Mouse (Mus musculus) T-helper 2 cell (primary cell): ENCODE results near the gene Cacng7.

Experiments
- in situ Hi-C: fragments of 300-600 bp; cut with MboI, MseI; formaldehyde crosslinking; loops from one replicate; pipeline ENCODE4 v1.15.1; 2025; ENCODE audit warnings: high pct_unique_total_duplicates

Gene Cacng7

DNA sequence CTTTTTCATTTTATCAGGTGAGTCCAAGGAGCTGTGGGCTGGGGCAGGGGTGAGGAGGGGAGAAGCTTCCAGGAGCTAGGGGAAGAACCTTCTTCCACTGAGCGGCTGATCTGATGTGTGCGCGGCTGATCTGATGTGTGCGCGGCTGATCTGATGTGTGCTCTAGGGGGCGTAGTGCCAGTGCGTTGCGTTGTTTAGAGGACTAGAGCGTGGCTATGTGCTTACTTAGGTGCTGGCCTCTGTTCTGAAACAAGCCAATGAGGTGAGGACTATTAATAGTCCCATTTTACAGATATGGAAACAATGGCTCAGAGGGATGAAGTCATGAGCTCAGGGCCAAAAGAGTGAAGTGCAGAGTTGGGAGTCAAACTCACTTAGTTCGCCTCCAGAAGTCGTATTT lies 6.3 kb downstream of the Cacng7 start:
- in situ Hi-C loops: no loop called here

DNA sequence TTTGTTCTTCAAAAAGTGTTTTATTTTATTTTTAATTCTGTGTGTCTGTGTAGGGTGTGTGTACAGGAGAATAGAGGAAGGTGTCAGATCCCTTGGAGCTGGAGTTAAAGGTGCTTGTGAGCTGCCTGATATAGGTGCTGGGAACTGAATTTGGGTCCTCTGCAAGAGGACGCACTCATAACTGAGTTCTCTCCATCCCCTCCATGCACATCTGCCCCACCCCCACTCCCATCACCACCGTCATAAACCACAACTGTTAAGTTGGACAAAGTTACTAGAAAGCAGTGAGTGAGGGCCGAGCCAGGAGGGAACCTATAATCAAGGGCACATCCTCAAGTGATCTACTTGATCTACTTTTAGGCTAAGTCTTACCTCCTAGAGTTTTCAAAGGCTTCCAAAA lies 11.1 kb downstream of the Cacng7 start:
- in situ Hi-C loops: no loop called here

- in situ Hi-C loops: no loop called here
These were observed 12.5 kb downstream of the Cacng7 start for GRCm38 (mm10) chr7:3345301-3345700.

DNA sequence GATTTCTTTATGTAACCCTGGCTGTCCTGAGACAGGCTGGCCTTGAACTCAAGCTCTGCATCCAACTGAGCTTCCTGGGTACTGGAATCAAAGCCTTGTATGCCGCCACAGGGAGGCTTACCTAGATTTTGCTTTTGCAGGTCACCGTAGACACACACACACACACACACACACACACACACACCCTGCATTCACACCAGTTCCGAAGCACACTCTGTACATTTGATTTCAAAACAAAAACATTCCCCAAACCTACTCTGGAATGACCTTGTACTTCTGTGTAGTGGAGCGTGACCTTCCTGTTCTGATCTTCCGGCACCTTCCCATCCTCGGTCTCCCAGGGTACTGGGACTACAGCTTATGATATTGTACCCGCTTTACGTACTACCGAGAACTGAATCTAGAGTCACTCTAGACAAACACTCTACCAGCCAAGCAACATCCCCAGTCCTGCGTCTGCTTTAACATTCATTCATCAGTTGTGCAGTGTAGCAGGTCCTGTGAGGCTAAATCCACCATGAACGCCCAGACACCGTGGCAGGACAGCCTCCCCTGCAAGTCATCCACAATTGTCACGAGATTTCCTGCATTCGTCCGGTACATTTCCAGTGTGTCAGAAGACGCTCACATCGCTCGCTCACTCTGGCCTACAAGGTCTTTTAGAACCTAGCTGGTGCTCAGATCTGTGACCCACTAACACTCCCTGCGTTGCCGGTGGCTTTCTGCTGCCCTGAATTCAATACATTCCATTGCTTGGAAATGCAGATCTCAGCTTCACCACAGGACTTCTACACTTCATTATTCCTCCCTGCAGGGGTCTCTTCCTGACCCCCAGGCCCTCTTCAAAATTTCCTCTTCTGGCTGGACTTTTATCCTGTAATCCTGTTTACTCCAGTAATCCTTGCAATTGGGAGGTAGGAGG lies 14.9 kb downstream of the Cacng7 start:
- in situ Hi-C loops: no loop called here

GRCm38 (mm10) chr7:3348326-3348725 lies 15.6 kb downstream of the Cacng7 start:
- in situ Hi-C loops: no loop called here

DNA sequence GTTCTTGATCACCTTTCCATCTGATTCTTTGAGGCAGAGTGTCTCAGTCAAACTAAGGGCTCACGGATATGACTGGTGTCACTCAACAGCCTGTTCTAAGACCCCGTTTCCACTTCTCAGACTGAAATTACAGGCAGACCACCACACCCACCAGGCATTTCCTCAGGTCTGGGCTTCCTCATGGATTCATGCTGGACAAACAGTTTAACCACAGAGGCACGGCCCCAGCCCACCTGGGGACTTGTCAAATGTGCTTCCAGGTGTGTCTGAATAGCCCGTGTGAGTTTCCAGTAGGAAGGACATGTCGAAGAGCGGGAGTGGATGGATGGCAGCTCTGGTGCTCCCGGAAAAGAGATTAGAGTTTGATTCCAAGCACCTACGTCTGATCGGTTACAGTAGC lies 17.0 kb downstream of the Cacng7 start:
- in situ Hi-C loops: no loop called here

GRCm38 (mm10) chr7:3351536-3351935 lies 18.8 kb downstream of the Cacng7 start:
- in situ Hi-C loops: no loop called here

DNA sequence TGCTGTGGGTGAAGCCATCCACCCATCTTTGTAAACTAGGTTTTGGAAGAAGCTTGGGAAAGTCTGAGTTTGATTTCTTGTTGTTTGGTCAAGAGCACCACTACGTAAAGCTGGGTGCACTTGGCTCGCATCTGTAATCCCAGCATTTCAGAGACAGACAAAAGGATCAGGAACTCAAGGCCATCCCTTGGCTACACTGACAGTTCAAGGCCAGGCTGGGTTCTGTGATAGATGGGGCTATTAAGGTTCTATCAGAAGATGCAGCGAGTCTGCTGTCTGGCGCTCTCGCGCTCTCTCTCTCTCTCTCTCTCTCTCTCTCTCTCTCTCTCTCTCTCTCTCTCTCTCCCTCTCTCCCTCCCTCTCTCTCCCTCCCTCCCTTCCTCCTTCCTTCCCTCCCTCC lies 22.1 kb downstream of the Cacng7 start:
- in situ Hi-C loops: no loop called here

DNA sequence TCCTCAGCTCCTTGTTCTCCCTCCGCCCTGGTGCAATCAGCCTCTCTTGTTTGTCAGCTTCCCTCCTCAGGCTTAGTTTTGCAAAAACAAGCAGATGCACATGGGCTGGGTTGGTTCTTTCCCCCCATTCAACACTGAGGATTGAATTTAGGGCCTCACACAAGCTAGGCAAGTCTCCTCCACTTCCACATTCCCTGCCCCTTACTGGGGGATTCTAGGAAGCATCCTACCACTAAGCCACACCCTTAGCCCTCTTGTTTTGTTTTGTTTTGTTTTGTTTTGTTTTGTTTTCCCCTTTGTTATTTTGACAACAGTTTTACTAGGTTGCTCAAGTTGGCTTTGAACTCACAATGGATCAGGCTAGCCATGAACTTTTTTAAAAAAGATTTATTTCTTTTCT lies 27.9 kb downstream of the Cacng7 start:
- in situ Hi-C loops: no loop called here

GRCm38 (mm10) chr7:3365547-3366279 lies 33.0 kb downstream of the Cacng7 start:
- in situ Hi-C loops: no loop called here

GRCm38 (mm10) chr7:3366705-3367516 lies 34.2 kb downstream of the Cacng7 start:
- in situ Hi-C loops: no loop called here

DNA sequence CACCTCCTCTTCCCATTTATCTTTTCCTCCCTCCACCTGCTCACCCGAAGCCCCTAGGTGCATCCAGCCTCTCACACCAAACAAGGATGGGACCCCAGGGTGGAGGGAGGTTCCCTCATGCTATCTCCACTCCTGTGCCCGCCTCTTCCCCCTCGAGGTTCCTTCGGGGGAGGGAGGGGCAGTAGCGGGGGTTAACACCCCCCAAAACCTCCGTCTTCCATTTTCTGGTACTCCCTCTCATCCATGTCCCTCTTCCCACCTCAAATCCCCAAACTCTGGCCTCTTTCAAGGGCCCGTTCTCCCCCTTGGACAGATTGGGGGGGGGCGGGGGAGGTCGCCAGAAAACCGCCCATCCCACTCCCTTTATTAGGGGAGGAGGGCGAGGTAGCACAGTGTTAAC lies 34.8 kb downstream of the Cacng7 start:
- in situ Hi-C loops: no loop called here

GRCm38 (mm10) chr7:3368311-3368710 lies 35.6 kb downstream of the Cacng7 start:
- in situ Hi-C loops: no loop called here

GRCm38 (mm10) chr7:3369189-3369588 lies 36.4 kb downstream of the Cacng7 start:
- in situ Hi-C loops: no loop called here

DNA sequence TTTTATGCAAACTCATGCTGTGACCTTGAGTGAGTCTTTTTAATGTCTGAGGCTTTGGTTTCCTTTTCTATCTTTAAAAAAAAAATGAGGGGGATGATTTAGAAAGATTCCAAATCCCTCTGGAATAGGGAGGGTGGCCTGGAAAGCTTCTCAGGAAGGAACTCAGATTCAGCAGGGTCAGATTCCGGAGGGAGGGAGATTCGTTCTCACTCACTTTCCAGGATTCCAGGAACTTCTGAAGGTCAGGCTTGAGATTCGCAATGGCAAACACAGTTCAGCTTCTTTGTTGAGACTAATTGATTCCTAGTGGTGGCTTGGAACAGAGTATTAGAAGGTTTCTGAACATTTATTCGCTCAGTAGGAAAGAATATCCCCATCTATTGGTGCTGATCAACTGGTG lies 37.7 kb downstream of the Cacng7 start:
- in situ Hi-C loops: no loop called here

DNA sequence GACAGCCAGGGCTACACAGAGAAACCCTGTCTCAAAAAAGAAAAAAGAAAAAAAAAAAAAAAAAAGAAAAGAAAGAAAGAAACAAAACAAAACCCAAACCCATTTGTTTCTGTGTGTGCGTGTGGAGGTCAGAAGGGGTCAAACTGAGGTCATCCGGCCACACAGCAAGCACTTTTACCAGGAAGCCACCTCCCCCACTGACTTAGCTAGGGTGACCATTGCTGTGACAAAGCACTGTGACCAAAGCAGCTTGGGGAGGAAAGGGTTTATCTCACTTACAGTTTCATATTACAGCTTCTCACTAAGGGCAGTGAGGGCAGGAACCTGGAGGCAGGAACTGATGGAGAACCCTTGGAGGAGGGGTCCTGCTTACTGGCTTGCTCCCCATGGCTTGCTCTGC lies 39.6 kb downstream of the Cacng7 start:
- in situ Hi-C loops: no loop called here

- in situ Hi-C loops: no loop called here
These were observed 41.0 kb downstream of the Cacng7 start for GRCm38 (mm10) chr7:3373754-3374153.

GRCm38 (mm10) chr7:3376831-3377230 lies 44.1 kb downstream of the Cacng7 start:
- in situ Hi-C loops: no loop called here

- in situ Hi-C loops: no loop called here
These were observed 49.4 kb downstream of the Cacng7 start for GRCm38 (mm10) chr7:3382123-3382522.

DNA sequence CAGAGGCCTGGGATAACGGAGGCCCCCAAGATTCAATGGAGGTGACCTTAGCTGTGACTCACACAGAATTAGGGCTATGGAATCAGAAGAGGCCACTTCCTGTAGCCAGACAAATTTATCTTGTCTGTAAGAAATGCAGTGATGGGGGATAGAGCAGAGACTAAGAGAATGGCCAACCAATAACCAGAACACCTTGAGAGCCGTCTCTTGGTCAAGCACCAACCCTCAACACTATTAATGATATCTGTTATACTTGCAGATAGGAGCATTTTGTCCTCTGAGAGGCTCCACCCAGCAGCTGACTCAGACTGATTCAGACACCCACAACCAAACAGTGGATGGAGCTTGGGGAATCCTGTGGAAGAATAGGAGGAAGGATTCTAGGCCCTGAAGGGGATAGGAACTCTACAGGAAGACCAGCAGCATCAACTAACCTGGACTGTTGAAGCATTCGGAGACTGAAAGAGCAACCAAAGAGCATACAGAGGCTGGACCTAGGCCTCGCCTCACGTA lies 52.1 kb downstream of the Cacng7 start:
- in situ Hi-C loops: no loop called here

GRCm38 (mm10) chr7:3386036-3386730 lies 53.4 kb downstream of the Cacng7 start:
- in situ Hi-C loops: no loop called here
